Mouse (Mus musculus) frontal cortex, postnatal 10 days (tissue): ENCODE results near the gene Epsti1.
A peak's percentile ranks its signal among the peaks of the same experiment; 100 is the strongest.

Experiments
- DNase-seq, 2 experiments: peaks; one replicate each; pipeline ENCODE4 v3.0.0; 2022; ENCODE audit warnings: low spot score in 2 of 2, mixed read lengths in 1 of 2

Gene Epsti1

GRCm38 (mm10) chr14:77923076-77923865, 19.2 kb downstream of the Epsti1 start:
- no peak for DNase-seq

DNA sequence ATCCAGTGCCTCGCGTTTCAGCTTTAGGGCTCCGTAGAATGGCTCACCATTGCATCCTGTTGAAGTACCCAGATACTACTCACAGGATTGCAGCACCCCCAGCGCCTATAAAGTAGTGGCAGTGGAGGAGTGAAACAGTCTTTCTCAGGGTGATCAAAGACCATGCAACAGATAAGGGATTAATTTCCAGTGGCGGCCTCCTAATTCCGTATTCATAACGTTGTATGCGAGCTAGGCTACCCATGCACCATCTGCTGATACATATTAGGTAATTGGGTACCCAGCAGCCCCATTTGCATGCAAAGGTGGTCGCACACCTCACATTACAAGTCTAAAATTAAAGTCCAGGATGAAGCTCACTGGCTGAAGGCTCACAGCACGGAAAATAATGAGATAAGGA, 21.4 kb downstream of the Epsti1 start:
- no peak for DNase-seq

DNA sequence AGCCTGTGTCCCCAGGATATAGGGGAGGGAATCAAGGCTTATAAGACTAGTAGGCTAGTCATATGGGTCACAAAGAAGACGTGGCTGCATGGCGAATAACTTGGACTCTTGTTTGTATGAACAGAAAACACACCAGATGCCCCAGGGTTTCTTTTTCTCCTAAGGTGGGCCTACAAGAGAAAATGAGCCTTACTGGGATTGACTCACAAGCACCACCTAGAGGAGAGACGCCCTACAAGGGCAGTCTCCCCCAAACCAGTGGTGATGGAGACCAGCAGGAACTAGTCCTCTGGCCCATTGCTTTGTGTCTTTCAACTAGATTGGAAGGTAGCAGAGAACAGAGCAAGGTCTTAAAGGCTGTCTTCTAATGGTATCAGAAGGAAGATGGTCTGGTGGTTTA, 22.7 kb downstream of the Epsti1 start:
- DNase-seq = no peak

DNA sequence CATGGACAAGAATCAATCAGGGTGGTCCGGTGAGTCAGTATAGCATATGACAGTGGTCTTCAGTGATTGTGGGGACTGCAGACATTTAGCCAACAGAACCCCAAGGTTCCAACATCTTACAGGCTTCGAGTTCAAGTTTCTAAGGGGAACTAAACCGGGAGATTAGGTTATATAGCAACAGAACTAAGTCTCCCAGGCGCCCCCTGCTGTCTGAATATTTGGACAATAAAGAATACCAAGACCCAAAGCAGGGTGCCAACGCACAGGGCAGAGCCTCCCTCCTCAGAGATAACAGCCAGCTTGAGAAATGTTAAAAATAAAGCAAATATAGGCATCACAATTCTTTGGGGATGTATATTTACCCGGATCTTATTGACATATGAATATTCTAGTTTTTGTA, 24.0 kb downstream of the Epsti1 start:
- peak in 1 of 2 experiments; percentile 29 for DNase-seq

DNA sequence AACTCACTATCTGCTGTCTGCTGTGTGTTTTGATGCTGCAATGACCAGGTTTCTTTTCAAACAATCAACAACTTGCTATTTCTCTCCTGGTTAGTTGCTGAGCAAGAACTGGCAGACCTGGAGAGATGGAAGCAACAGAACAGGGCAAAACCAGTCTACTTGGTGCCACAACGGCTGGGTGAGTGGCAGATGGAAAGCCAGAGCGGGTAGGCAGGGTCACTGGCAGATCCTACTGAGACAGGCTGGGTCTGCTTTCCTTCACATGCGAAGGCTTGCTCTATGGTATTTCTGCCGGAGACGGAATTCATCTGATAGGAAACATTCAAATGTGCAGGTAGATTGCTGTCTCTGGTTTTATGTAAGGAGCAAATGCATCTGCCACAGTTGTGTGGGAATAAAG, 24.6 kb downstream of the Epsti1 start:
- DNase-seq = no peak

- DNase-seq = no peak
These were observed 25.2 kb downstream of the Epsti1 start for GRCm38 (mm10) chr14:77929139-77929678.

- DNase-seq = no peak
These were observed 28.4 kb downstream of the Epsti1 start for GRCm38 (mm10) chr14:77932150-77933047.

DNA sequence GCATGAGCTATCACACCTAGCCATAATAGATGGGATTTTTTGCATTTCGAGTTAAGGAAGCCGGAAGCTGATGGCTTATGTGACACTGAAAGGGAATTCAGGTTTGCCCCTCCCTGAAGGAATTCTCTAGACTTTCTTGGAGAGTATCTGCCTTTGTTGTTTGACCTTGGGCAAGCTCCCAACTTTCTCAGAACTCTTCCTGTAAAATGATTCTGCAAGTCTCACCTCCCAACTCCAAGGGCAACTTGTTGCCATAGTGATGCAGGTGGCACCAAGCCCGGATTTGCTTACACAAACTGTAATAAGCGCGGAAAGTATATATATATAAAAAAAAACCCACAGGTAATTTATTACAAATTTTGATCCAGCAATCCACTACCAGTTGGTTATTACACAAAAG, 29.2 kb downstream of the Epsti1 start:
- no peak for DNase-seq

DNA sequence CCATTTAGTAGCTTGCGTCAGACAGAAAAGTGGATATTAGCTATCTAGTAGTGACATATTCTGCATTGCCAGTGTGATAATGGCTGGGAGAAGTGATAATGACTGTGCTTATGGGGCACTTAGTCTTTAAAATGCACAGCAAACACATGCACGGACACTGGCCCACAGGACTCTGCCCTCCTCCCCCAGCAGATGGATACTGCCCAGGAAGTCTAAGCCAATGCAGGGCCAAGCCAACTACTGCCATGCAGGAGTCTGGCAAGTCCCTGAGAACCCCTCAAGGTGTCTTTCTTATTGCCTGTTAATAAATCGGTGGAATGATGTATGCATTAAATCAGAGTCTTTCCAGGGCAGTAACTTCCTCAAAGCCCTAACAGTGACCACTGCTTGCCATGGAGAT, 30.4 kb downstream of the Epsti1 start:
- DNase-seq = no peak

DNA sequence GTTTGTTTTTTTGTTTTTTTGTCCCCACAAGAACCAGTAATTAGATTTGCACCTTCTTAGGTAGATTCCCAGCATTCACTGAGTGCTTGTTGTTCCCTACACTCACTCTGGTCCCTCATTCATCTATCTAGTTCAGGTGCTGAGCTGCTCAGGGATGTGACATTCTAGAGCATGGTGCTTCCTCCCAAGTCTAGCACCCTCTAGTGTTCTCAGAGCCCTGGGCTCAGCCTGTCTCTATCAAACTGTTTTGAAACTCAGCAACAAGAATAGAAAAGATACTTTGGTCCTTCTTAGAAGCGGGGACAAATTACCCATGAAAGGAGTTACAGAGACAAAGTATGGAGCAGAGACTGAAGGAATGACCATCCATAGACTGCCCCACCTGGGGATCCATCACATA, 37.1 kb downstream of the Epsti1 start:
- no peak for DNase-seq

DNA sequence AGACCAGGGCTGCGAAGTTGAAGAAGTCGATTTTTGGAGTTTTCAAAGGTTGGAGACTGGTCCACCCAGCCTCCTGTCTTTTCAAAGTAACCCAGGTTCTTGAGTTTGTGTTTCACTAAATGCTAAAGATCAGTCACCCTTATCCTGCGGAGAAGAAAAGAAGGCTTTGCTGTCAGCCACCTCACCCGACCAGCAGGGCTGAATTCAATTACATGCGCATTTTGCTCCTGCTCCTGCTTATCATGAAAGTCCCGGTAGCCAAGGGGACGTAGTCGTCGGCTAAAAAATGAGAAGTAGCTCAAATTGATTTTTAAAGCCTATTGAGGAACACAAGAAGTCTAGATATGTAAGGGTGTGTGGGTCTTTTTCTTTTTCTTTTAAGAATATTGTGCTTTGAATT, 38.2 kb downstream of the Epsti1 start:
- DNase-seq = no peak

DNA sequence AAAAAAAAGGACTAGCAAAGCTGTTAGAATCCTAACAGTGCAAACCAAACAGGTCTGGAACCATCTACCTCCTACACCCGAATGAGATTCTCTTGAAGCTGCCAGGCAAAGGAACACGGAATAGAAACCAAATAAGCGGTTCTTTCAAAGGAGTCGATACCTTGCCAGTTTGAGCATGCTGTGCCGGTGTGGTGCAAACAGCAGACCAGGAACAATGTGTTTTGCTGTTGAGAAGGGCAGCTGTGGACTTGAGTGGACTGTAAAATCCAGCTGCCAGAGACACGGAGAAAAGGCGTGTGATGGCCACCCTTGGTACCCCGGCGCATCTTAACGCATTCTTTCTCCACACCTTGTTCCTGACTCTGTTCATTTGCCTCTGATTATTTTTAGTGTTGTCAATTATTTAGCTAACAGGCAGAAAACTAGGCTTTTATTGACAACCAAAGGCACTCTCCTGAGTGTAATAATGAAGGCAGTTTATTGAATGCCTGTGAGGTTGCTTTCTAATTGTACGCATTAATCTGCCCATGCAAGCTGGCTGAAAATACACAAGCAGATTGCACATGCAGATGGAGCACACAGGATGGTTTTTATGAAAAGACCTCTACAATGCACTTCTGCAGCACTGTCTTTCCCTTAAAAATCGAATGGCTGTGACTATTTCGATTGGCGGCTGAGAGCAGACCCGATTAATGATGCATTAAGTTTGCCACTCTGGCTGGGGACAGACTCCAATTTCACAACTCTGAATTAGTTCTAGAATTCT, 38.9 kb downstream of the Epsti1 start:
- DNase-seq = no peak

DNA sequence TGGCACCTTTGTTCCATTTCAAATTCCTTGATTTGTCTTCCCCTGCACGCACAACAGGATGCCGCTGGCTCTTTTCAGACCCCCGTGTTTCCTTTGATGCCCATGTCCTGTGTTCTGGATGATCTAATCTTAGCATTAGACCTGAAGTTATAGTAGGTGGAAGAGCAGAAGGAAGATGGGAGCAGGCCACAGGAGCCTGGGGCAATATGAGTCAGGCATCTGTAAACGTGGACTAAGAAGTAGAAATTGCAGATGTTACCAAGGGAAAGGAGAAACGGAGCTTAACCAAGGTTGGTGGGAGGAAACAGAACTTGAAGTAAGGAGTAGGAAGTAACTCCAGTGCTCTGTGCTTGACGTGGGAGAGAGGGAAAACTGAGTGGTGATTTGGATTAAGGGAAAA, 57.7 kb downstream of the Epsti1 start:
- no peak for DNase-seq

DNA sequence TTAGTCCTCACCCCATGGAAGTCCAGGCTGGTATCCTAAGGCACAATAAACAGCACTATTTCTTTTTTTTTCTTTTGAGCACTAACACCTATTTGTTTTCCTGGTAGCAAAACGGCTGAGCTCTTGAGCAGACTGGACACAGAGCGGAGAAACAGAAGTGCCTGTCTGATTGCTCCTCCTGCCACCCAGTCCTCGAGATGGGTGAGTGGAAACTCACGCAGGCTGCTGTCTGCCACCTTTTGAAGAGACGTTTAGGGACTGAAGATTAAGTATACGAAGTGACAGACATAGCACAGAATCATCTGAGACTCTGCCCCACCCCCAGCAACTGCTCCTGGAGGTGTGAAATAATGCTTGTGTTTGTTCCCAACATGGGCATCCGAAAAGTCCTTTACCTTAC, 59.5 kb downstream of the Epsti1 start:
- no peak for DNase-seq

- DNase-seq = no peak
These were observed 67.3 kb downstream of the Epsti1 start for GRCm38 (mm10) chr14:77971355-77971754.

GRCm38 (mm10) chr14:77974221-77974620, 70.2 kb downstream of the Epsti1 start:
- DNase-seq = no peak

- DNase-seq = no peak
These were observed 71.7 kb downstream of the Epsti1 start for GRCm38 (mm10) chr14:77975702-77976101.

DNA sequence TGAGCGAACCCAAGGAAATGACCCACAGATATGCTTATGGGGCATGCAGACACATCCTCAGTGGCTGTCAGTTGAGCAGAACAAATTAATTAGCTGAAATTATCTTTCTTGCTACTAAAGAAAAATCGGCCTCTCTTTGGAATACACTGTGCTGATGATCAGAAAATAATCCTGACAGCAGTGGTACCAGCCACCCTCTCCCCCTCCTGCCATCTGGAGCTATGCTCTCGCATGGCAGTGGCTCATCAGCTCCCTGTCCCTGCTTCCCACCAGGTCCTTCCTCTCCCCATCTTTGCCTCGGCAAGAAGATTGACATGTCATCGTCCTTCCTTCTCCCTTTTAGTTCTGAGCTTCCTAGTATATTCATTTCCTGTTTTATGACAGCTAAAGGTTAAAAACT, 77.5 kb downstream of the Epsti1 start:
- DNase-seq = no peak

DNA sequence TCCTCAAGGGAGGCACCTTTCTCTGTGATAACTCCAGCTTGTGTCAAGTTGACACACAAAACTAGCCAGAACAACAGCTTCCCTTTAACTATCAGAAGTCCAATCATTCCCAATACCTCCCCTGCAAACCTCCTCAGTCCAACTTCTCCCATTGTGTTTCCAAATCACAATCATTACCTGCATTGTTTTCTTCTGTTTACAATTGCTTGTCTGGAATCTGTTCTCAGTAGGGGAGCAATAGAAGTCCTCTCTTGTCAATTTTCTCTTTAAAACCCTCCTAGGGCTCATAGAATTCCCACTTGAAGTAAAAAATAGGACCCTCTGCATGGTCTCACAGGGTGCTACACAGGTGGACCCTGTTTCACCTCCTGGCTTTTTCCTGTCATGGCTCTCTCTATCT, 93.7 kb downstream of the Epsti1 start:
- no peak for DNase-seq

- DNase-seq = no peak
These were observed 100.4 kb downstream of the Epsti1 start for GRCm38 (mm10) chr14:78004486-78004885.

DNA sequence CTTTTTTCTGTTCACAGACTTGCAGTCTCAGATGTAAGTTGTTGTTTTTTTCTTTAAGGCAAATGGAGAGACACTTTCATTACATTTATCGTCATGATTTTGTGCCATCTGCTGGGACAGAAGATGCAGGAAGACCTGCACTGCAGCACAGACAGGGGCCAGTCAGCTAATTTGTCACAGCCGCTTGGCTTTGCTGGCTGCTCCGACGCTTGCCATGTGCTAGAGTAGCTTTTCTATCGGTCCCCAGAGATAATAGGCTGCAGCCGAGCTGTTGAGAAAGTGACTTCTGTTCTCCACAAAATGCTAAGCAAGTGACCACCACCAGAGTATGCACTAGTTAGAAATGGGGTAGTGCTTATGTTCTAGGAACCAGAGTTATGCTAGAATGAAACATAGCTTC, 104.0 kb downstream of the Epsti1 start:
- DNase-seq = no peak

GRCm38 (mm10) chr14:78011808-78012207, 107.8 kb downstream of the Epsti1 start:
- DNase-seq = no peak
